Comparison of ENCODE assay signal across 8 mouse cellular contexts in genomic region chr4:82435716-82436115, GRCm38 (mm10).
DNase-seq lines count a peak whose midpoint lies in the region; ATAC-seq and TF ChIP-seq lines count a peak whose summit lies in the region.

No protein-coding gene starts in this region.

- intact Hi-C loops in heart, adult 2 months (cut with DNase I), result loop anchor here (1.0 to 10.0 kb wide), 6 partner anchors 31 to 188 kb away; no protein-coding TSS in a partner anchor

- no peaks in the 10 kb centered on the region for H3K9me3 ChIP-seq in neural tube, embryonic 15.5 days (replicated peaks)

- ATAC-seq in neural tube, embryonic 15.5 days (ENCODE audit: low FRiP score), result no peak

- H3K79me2 ChIP-seq in heart, adult 2 months (replicated peaks; ENCODE audit: control insufficient read depth, insufficient read depth, low read length), result peaks cover 4% of the 10 kb centered on the region

- TF ChIP-seq EP300 in heart, adult 2 months (IDR thresholded peaks at IDR 0.05; ENCODE audit: insufficient read depth, low read depth, low read length), result peak; percentile 99

- peak; percentile 28 for DNase-seq in urinary bladder, postnatal 14 days (ENCODE audit: low spot score)
- DNase-seq in urinary bladder, postnatal 4 days (ENCODE audit: low spot score in 2 of 2), result no peak
- DNase-seq in heart, adult 2 months, result peak; percentile 56 to 80
- peak; percentile 77 for DNase-seq in kidney, postnatal 14 days
- DNase-seq in frontal cortex, postnatal 36 days (ENCODE audit: low spot score in 2 of 2), result no peak
- no peak for DNase-seq in spleen, postnatal 4 days (ENCODE audit: low spot score in 2 of 2)
- no peak for DNase-seq in cerebellum, postnatal 25 days

- peak; percentile 38 for TF ChIP-seq CTCF in heart, adult 2 months (IDR thresholded peaks at IDR 0.05)

- H3K9ac ChIP-seq in heart, adult 2 months (ENCODE audit: low read depth, low read length), result peak overlapping the region; percentile 52; the same call in 1 of the 2 replicates
- H3K9ac ChIP-seq in neural tube, embryonic 15.5 days (replicated peaks), result no peak overlapping the region

- peak overlapping the region; percentile 74 for H3K27ac ChIP-seq in heart, adult 2 months
- peak overlapping the region; percentile 28; the same call in 1 of the 2 replicates for H3K27ac ChIP-seq in neural tube, embryonic 15.5 days (replicated peaks)

- H3K4me2 ChIP-seq in neural tube, embryonic 15.5 days, result no peak overlapping the region

- WGBS in heart, adult 2 months, result 16% methylated on average over 5 of the region's 5 CpGs
- WGBS in neural tube, embryonic 15.5 days, result 30% methylated on average over 5 of the region's 5 CpGs

- no peak overlapping the region for H3K4me3 ChIP-seq in heart, adult 2 months
- H3K4me3 ChIP-seq in neural tube, embryonic 15.5 days (replicated peaks), result no peak overlapping the region

- no peaks in the 10 kb centered on the region for H3K27me3 ChIP-seq in heart, adult 2 months (ENCODE audit: control insufficient read depth, insufficient read depth, low read length)
- no peaks in the 10 kb centered on the region for H3K27me3 ChIP-seq in neural tube, embryonic 15.5 days (replicated peaks)

- TF ChIP-seq POLR2A in heart, adult 2 months (IDR thresholded peaks at IDR 0.05; ENCODE audit: insufficient read depth, low read depth, low read length), result peak; percentile 72

- H3K4me1 ChIP-seq in heart, adult 2 months (ENCODE audit: control insufficient read depth, insufficient read depth, low read length), result peaks cover 37% of the 10 kb centered on the region
- H3K4me1 ChIP-seq in neural tube, embryonic 15.5 days, result peaks cover 53% of the 10 kb centered on the region

- H3K36me3 ChIP-seq in heart, adult 2 months (ENCODE audit: control insufficient read depth, insufficient read depth, low read length), result peaks cover 52% of the 10 kb centered on the region
- no peaks in the 10 kb centered on the region for H3K36me3 ChIP-seq in neural tube, embryonic 15.5 days

Comparison
In these comparisons a context has a peak if more than half of its experiments do, and no peak if none do; other contexts are left out.
1. DNase-seq: peak in urinary bladder, postnatal 14 days (single experiment), heart, adult 2 months (2 of 2) and kidney, postnatal 14 days (single experiment); none in urinary bladder, postnatal 4 days (0 of 2), frontal cortex, postnatal 36 days (0 of 2), spleen, postnatal 4 days (0 of 2) and cerebellum, postnatal 25 days (0 of 2).